Mouse (Mus musculus) forebrain, embryonic 12.5 days (tissue): ENCODE results near the gene Zfp385b. TPM values are rescaled to one million over a fixed set of nuclear protein-coding genes. Genes with fewer than 3 reads are reported as not detected.

Experiments used
- ATAC-seq: fragments of 200-750 bp; cut with Nextera tagmentation; 2 replicates; pipeline ENCODE4 v1.8.0; 2017; ENCODE audit warnings: moderate TSS enrichment; ENCODE audit not compliant: low FRiP score
- H3K27ac ChIP-seq: fragments of 300-500 bp; sonication (generic); 2 replicates; pipeline ENCODE4 v1.5.1; 2016; ENCODE audit warnings: mild to moderate bottlenecking
- H3K27me3 ChIP-seq: fragments of 300-500 bp; sonication (generic); 2 replicates; pipeline ENCODE4 v1.6.1; 2016; ENCODE audit warnings: mild to moderate bottlenecking
- H3K36me3 ChIP-seq: fragments of 300-500 bp; sonication (generic); replicated peaks from 2 replicates; pipeline ENCODE4 v1.6.1; 2016; ENCODE audit warnings: mild to moderate bottlenecking
- H3K4me1 ChIP-seq: fragments of 300-500 bp; sonication (generic); 2 replicates; pipeline ENCODE4 v1.6.1; 2016
- H3K4me2 ChIP-seq: fragments of 300-500 bp; sonication (generic); 2 replicates; pipeline ENCODE4 v1.6.1; 2016; ENCODE audit warnings: mild to moderate bottlenecking, moderate library complexity
- H3K4me3 ChIP-seq: fragments of 300-500 bp; sonication (generic); replicated peaks from 2 replicates; pipeline ENCODE4 v1.5.1; 2016; ENCODE audit warnings: mild to moderate bottlenecking
- H3K9ac ChIP-seq: fragments of 300-500 bp; sonication (generic); 2 replicates; pipeline ENCODE4 v1.6.1; 2016; ENCODE audit warnings: mild to moderate bottlenecking
- H3K9me3 ChIP-seq: fragments of 300-500 bp; sonication (generic); 2 replicates; pipeline ENCODE4 v1.6.1; 2016
- WGBS: fragments of 180-500 bp; shearing (Covaris S2); methylation state at CpG from one replicate; pipeline ENCODE4 v1.1.7; 2016; 5-methylcytosine and 5-hydroxymethylcytosine counted together
- polyA plus RNA-seq: library from polyadenylated mRNA; unstranded; fragments of >200 nt; fragmentation: Nextera tagmentation; extraction: Ambion mirVana; gene quantifications from 2 replicates; pipeline ENCODE4 v1.2.1, GENCODE M21; 2016

The Zfp385b gene
- polyA plus RNA-seq, 1 experiment from 2014 or later, result 2.9 TPM

DNA sequence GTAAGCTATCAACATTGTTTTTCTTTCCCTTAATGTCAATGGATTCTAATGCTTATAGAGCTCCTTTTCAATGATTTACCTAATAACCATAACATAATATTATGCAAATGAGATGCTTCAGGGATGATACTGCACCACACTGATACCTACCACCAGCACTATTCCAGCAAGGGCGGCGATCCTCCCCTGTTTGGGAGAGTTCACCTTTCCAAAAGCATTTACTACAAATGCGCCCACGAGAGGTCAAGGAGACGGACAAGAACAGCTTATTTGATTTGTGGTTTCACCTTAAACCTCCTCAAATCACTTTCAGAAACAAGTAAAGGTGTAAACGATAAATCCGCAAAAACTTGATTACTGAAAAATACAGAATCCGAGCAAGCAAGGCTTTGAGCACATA is 4.5 kb downstream of the Zfp385b start:
- no peak overlapping the region for H3K4me3 ChIP-seq
- H3K36me3 ChIP-seq, result no peaks in the 10 kb centered on the region
- H3K27ac ChIP-seq, result no peak overlapping the region
- ATAC-seq, result no peak
- no peak overlapping the region for H3K9ac ChIP-seq
- H3K27me3 ChIP-seq, result peaks cover 44% of the 10 kb centered on the region
- H3K4me2 ChIP-seq, result no peak overlapping the region
- H3K4me1 ChIP-seq, result peaks cover 14% of the 10 kb centered on the region
- WGBS, result 88% methylated on average over 8 of the region's 8 CpGs
- H3K9me3 ChIP-seq, result no peaks in the 10 kb centered on the region

DNA sequence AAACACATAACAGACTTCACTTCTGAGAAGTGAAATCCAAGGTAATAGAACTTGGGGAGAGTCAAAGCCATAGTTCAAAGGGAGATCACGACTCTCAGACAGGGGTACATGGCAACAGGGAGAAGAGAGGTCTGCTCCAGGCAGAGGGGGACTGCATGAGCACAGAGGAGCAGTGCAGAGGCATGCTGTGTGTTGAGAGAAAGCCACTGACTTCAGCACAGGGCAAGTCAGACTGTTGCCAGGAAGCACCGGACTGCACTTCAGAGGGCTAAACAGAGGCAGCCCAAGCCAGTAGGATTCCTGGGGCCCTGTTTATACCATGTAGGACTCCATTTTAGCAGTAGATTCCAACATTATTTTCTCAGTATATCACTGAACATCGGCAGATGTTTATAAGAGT is 6.4 kb downstream of the Zfp385b start:
- ATAC-seq, result no peak
- Histone ChIP-seq H3K36me3 (no peaks in the 10 kb centered on the region), H3K4me3 (no peak overlapping the region), H3K27me3 (peaks cover 42% of the 10 kb centered on the region), H3K9me3 (no peaks in the 10 kb centered on the region), H3K4me2 (no peak overlapping the region), H3K9ac (no peak overlapping the region), H3K27ac (no peak overlapping the region), H3K4me1 (peaks cover 14% of the 10 kb centered on the region)
- 84% methylated on average over 3 of the region's 3 CpGs for WGBS

DNA sequence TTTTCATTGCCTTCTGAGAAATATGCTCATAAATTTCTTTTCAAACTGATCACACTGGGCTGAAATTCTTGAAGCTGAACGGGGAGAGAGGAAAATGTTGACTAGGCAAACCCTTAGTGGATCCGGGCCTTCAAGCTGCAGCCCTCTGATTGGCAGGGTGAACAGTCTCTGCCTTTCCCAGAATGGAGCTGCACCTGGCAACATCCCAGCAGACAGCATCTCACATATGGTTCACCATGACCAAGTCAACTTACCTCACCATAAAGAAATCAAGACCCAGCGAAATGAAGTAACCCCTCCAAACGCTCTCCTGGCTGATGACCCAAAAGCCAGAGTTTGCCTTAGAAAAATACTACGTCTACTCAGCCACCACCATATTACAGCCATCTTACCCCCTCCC is 8.7 kb downstream of the Zfp385b start:
- no peak overlapping the region for H3K27ac ChIP-seq
- 83% methylated on average over 5 of the region's 5 CpGs for WGBS
- H3K4me2 ChIP-seq, result no peak overlapping the region
- ATAC-seq, result no peak
- H3K4me1 ChIP-seq, result no peaks in the 10 kb centered on the region
- no peaks in the 10 kb centered on the region for H3K9me3 ChIP-seq
- no peak overlapping the region for H3K9ac ChIP-seq
- peaks cover 20% of the 10 kb centered on the region for H3K27me3 ChIP-seq
- H3K4me3 ChIP-seq, result no peak overlapping the region
- H3K36me3 ChIP-seq, result no peaks in the 10 kb centered on the region

GRCm38 (mm10) chr2:77804781-77805180 is 14.7 kb downstream of the Zfp385b start:
- H3K36me3 ChIP-seq, result no peaks in the 10 kb centered on the region
- ATAC-seq, result no peak
- H3K9me3 ChIP-seq, result no peaks in the 10 kb centered on the region
- no peaks in the 10 kb centered on the region for H3K27me3 ChIP-seq
- no peak overlapping the region for H3K4me2 ChIP-seq
- no peak overlapping the region for H3K4me3 ChIP-seq
- H3K9ac ChIP-seq, result no peak overlapping the region
- 94% methylated on average over 7 of the region's 7 CpGs for WGBS
- no peak overlapping the region for H3K27ac ChIP-seq
- H3K4me1 ChIP-seq, result no peaks in the 10 kb centered on the region

DNA sequence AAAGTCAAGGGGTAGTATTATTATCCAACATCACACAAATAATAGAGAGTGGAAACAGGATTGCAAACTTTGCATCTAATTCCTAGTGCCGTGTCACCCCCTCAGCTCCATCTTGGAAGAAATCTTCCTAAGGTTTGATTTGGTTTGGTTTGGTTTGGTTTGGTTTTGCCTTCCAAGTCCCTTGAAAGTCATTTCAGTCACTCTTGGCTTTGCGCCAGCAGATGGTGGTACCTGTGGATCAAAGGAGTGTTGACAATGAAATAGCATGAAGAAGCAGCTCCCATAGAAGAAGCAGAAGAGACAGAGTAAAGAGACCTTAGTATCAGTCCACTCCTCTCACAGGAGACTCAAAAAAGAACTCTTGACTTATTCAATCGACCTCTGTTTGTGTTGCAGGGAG is 17.1 kb downstream of the Zfp385b start:
- Histone ChIP-seq H3K4me3 (no peak overlapping the region), H3K4me2 (no peak overlapping the region), H3K27me3 (no peaks in the 10 kb centered on the region), H3K4me1 (no peaks in the 10 kb centered on the region), H3K9me3 (no peaks in the 10 kb centered on the region), H3K9ac (no peak overlapping the region), H3K27ac (no peak overlapping the region), H3K36me3 (no peaks in the 10 kb centered on the region)
- ATAC-seq, result no peak
- WGBS, result 89% methylated on average over 3 of the region's 3 CpGs

- WGBS, result 92% methylated on average over 4 of the region's 4 CpGs
- H3K27ac ChIP-seq, result no peak overlapping the region
- H3K4me3 ChIP-seq, result no peak overlapping the region
- H3K36me3 ChIP-seq, result no peaks in the 10 kb centered on the region
- no peaks in the 10 kb centered on the region for H3K27me3 ChIP-seq
- no peak overlapping the region for H3K4me2 ChIP-seq
- H3K9me3 ChIP-seq, result no peaks in the 10 kb centered on the region
- H3K4me1 ChIP-seq, result no peaks in the 10 kb centered on the region
- ATAC-seq, result no peak
- no peak overlapping the region for H3K9ac ChIP-seq
Measured at GRCm38 (mm10) chr2:77801430-77801829, 18.0 kb downstream of the Zfp385b start.

DNA sequence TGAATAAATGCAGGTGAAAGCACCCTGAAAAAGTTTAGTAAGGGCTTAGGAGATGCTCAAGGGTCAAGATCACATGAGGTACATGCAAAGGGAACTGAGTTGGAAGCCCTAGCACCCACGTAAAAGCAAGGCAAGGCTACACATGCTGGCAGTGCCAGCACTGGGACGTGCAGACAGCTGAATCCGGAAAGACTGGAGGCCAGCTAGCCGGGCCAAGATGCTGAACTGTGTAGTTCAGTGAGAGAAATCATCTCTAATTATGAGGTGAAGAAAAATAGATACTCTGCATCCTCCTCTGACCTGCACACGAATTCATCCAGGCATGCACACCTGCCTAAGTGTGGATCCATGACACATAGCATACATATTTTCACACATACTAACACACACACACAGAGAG is 18.4 kb downstream of the Zfp385b start:
- Histone ChIP-seq H3K4me3 (no peak overlapping the region), H3K9me3 (no peaks in the 10 kb centered on the region), H3K4me1 (no peaks in the 10 kb centered on the region), H3K9ac (no peak overlapping the region), H3K27ac (no peak overlapping the region), H3K36me3 (no peaks in the 10 kb centered on the region), H3K27me3 (no peaks in the 10 kb centered on the region), H3K4me2 (no peak overlapping the region)
- ATAC-seq, result no peak
- WGBS, result 89% methylated on average over 5 of the region's 5 CpGs

DNA sequence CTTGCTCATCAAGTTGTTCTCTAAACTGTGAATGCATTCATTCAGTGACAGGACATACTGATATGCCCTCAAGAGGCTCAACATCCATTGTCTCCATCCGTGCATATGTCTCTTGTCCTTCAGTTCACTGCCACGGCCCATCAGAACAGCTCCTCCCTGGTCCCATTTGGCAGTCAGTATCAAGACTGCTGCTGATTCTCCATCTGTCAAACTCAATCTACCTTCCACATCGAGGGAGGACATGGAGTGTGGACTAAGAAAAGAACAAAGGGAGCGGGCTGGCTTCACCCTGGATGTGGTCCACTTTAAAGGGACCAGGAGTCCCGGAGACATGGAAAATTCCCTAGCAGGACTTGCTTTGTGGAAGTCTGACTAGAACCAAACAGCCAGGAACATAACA is 22.2 kb downstream of the Zfp385b start:
- Histone ChIP-seq H3K36me3 (no peaks in the 10 kb centered on the region), H3K9ac (no peak overlapping the region), H3K4me2 (no peak overlapping the region), H3K4me3 (no peak overlapping the region), H3K4me1 (no peaks in the 10 kb centered on the region), H3K27me3 (no peaks in the 10 kb centered on the region), H3K27ac (no peak overlapping the region), H3K9me3 (no peaks in the 10 kb centered on the region)
- WGBS, result 80% methylated on average over 5 of the region's 5 CpGs
- no peak for ATAC-seq

DNA sequence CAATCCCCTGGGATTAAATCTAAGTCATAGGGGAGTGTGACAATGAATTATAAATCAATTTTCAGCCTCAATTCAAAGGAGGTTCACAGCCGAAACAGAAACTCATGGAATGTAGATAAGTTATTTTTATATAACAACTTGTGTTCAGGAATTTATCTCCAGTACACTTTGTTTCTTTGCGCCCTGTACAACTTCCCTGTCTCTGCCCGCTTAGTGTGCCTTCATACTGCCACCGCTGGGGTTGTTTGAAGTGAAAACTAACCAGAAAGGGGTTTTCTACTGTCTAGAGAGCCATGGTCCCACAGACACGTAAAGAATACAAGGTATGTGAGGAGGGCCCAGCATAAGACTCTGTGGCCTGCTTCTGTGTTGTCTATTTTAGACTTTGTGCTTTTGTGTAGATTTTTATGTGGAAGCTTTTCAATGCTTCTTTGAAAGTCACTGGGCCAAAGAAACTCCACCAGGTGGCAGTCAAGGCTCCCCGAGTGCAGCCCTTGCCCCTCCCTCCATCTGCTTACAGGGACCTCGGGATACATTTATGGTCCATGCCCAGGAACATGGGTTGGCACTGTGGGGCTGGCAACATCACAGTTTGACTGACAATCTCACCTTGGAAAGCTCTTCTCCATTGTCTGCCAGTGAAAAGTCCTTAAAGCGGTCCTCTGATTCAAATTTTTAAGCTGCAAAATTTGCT is 23.4 kb downstream of the Zfp385b start:
- ATAC-seq, result no peak
- 70% methylated on average over 8 of the region's 8 CpGs for WGBS
- H3K27ac ChIP-seq, result no peak overlapping the region

DNA sequence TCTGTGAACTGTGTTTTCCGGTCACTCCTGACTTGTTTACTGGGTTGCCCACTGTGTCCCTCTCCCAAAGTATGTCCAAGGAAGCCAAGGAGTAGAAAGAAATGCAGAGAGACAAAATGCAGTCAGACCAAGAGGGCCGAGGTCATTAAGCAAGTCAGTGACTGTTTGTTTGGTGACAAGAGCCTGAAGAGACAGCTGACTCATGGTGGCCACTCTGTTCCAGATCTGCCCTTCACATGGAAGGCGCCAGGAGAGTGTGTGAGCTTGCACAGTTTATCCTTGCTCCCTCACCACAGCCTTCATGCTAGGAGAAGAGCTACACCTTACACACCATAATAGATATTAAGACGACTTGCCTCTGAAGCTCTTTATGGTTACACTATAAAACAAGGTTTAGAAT is 28.6 kb downstream of the Zfp385b start:
- WGBS, result 85% methylated on average over 4 of the region's 4 CpGs

More for the DNA sequence above, 23.4 kb downstream of the Zfp385b start:
- Histone ChIP-seq H3K27me3 (no peaks in the 10 kb centered on the region), H3K4me3 (no peak overlapping the region), H3K4me2 (no peak overlapping the region), H3K4me1 (no peaks in the 10 kb centered on the region), H3K36me3 (no peaks in the 10 kb centered on the region), H3K9ac (no peak overlapping the region), H3K9me3 (no peaks in the 10 kb centered on the region)

DNA sequence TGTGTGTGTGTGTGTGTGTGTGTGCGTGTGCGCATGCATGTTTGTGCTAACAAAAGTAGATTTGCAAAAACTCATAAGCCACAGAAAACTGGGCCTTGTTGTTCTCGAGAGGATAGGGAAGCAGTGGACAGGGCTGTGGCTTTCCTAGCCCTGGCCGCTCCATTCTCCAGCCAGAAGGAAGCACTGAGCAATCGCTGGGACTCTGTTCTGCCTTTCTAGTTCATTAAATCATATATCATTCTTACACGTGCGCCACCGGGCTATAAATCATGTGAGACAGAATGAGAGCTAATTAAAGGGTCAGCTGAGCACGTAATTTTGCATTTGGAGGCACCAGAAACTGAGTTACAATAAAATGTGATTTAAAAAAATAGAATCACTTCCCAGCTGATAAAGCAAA is 29.1 kb downstream of the Zfp385b start:
- Histone ChIP-seq H3K4me2 (no peak overlapping the region), H3K4me1 (no peaks in the 10 kb centered on the region), H3K27ac (no peak overlapping the region), H3K9me3 (no peaks in the 10 kb centered on the region), H3K36me3 (no peaks in the 10 kb centered on the region), H3K4me3 (no peak overlapping the region), H3K27me3 (no peaks in the 10 kb centered on the region), H3K9ac (no peak overlapping the region)
- no peak for ATAC-seq
- 85% methylated on average over 9 of the region's 9 CpGs for WGBS

More for the DNA sequence above, 28.6 kb downstream of the Zfp385b start:
- ATAC-seq, result no peak
- H3K27me3 ChIP-seq, result no peaks in the 10 kb centered on the region
- H3K4me3 ChIP-seq, result no peak overlapping the region
- H3K9ac ChIP-seq, result no peak overlapping the region
- no peak overlapping the region for H3K4me2 ChIP-seq
- no peaks in the 10 kb centered on the region for H3K9me3 ChIP-seq
- no peak overlapping the region for H3K27ac ChIP-seq
- H3K36me3 ChIP-seq, result no peaks in the 10 kb centered on the region
- no peaks in the 10 kb centered on the region for H3K4me1 ChIP-seq

GRCm38 (mm10) chr2:77781390-77781789 is 38.0 kb downstream of the Zfp385b start:
- Histone ChIP-seq H3K4me1 (peaks cover 14% of the 10 kb centered on the region), H3K9me3 (no peaks in the 10 kb centered on the region), H3K36me3 (no peaks in the 10 kb centered on the region), H3K4me3 (no peak overlapping the region), H3K9ac (no peak overlapping the region), H3K27ac (no peak overlapping the region), H3K4me2 (no peak overlapping the region), H3K27me3 (no peaks in the 10 kb centered on the region)
- 89% methylated on average over 7 of the region's 7 CpGs for WGBS
- ATAC-seq, result no peak

DNA sequence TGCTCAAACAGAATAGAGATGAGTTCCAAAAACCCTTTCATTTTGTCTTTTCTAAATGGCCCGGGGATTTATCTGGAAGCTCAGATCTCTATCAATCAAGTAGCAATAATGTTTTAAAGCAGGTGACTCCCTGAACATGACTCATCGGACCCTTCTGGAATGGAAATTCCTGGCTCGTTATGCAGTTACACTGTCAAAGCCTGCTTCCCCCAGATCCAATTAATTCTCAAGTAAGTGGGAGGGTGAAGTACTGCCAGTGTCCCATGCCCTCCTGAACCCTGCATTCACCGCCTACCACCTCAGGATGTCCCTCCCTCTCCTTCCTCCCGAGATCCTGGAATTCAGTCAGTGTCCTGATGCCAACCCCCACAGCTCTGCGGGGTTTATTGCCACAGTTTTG is 41.7 kb downstream of the Zfp385b start:
- peak overlapping the region; percentile 21 for H3K4me2 ChIP-seq
- peak; percentile 74; the same call in 1 of the 2 replicates for ATAC-seq
- no peak overlapping the region for H3K27ac ChIP-seq

More for the DNA sequence above, 41.7 kb downstream of the Zfp385b start:
- 13% methylated on average over 6 of the region's 6 CpGs for WGBS
- H3K27me3 ChIP-seq, result no peaks in the 10 kb centered on the region
- no peak overlapping the region for H3K9ac ChIP-seq
- no peaks in the 10 kb centered on the region for H3K9me3 ChIP-seq
- H3K36me3 ChIP-seq, result no peaks in the 10 kb centered on the region
- no peak overlapping the region for H3K4me3 ChIP-seq
- peaks cover 21% of the 10 kb centered on the region for H3K4me1 ChIP-seq
